Mouse (Mus musculus) hindbrain, embryonic 13.5 days (tissue): Measurements from ENCODE around the gene Olfr49. TPM values are rescaled to one million over a fixed set of nuclear protein-coding genes. Genes with fewer than 3 reads are reported as not detected.

Experiments used
- polyA plus RNA-seq: library from polyadenylated mRNA; unstranded; fragments of >200 nt; fragmentation: Nextera tagmentation; extraction: Ambion mirVana; gene quantifications from 2 replicates; pipeline ENCODE4 v1.2.1, GENCODE M21; 2015

Gene Olfr49
- polyA plus RNA-seq, 1 experiment from 2014 or later: not detected

Other genes starting within 250 kb of the Olfr49 start
- 343 and 348 TPM in 2 replicates for gene Dad1, start 30.8 kb downstream of the Olfr49 start, polyA plus RNA-seq
- gene Abhd4, start 30.8 kb downstream of the Olfr49 start, polyA plus RNA-seq: 58.2 and 58.7 TPM in 2 replicates
- 47.7 and 51.3 TPM in 2 replicates for gene Oxa1l, start 75.9 kb upstream of the Olfr49 start, polyA plus RNA-seq
- gene Slc7a7, start 132.8 kb upstream of the Olfr49 start, polyA plus RNA-seq: 5.9 and 6.0 TPM in 2 replicates
- gene Mrpl52, start 142.0 kb upstream of the Olfr49 start, polyA plus RNA-seq: 298 and 306 TPM in 2 replicates
- gene Mmp14, start 146.7 kb upstream of the Olfr49 start, polyA plus RNA-seq: 49.1 and 54.9 TPM in 2 replicates
- gene Lrp10, start 179.2 kb upstream of the Olfr49 start, polyA plus RNA-seq: 29.9 and 32.0 TPM in 2 replicates
- 48.0 and 48.8 TPM in 2 replicates for gene Rem2, start 191.2 kb upstream of the Olfr49 start, polyA plus RNA-seq
- 91.1 and 92.8 TPM in 2 replicates for gene Prmt5, start 232.6 kb upstream of the Olfr49 start, polyA plus RNA-seq